Mouse (Mus musculus) heart, embryonic 13.5 days (tissue): ENCODE results near the gene Shcbp1. TPM values are rescaled to one million over a fixed set of nuclear protein-coding genes. Genes with fewer than 3 reads are reported as not detected.

Experiments
- polyA plus RNA-seq: library from polyadenylated mRNA; unstranded; fragments of >200 nt; fragmentation: Nextera tagmentation; extraction: Ambion mirVana; gene quantifications from 2 replicates; pipeline ENCODE4 v1.2.1, GENCODE M21; 2015

Gene Shcbp1
- polyA plus RNA-seq, 1 experiment from 2014 or later: 45.3 TPM

Other genes with a start within 250 kb of the Shcbp1 start
- gene Zfp958, start 166.4 kb downstream of the Shcbp1 start, polyA plus RNA-seq: 7.2 and 7.6 TPM in 2 replicates